Mouse (Mus musculus) thymus, adult 2 months (tissue): ENCODE data around the gene Kcnh3.

Experiments used
- CTCF ChIP-seq: fragments of 200-500 bp; IDR thresholded peaks from 2 replicates; pipeline ENCODE4 v1.5.1; 2012; ENCODE audit warnings: mild to moderate bottlenecking, control low read depth, low read length, moderate library complexity, borderline replicate concordance; ENCODE audit not compliant: control insufficient read depth, poor library complexity, insufficient read depth; ENCODE audit errors: extremely low read depth
- POLR2A ChIP-seq: fragments of 200-500 bp; IDR thresholded peaks from 2 replicates; pipeline ENCODE4 v1.6.1; 2012; ENCODE audit warnings: mild to moderate bottlenecking, low read length, control low read depth, moderate library complexity; ENCODE audit not compliant: control insufficient read depth, poor library complexity, insufficient read depth; ENCODE audit errors: extremely low read depth

DNA sequence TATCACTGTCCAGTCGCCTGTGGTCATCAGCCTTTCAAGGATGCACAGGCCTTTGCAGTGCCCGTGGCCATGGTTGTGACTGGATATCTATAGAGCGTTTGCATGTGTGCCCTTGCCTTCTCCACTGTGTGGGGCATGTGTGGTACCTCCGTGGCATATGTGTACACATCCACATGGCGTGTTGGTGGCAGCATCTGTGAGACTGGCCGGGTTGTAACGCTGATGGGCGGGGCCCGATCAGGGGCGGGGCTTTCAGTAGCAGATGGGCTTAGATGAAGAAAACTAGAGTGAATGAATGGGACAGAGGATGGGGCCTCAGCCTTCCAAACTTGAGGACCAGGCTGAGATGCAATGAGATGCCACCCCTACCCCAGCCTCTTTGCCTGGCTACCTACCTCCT is 7.3 kb downstream of the Kcnh3 start:
- TF ChIP-seq CTCF, result no peak
- TF ChIP-seq POLR2A, result no peak
